Mouse (Mus musculus) liver, postnatal 0 days (tissue): ENCODE measurements around the gene Efna1. TPM values are rescaled to one million over a fixed set of nuclear protein-coding genes. Genes with fewer than 3 reads are reported as not detected.
A peak's percentile ranks its signal among the peaks of the same experiment; 100 is the strongest.

Experiments used
- ATAC-seq: fragments of 200-750 bp; cut with Nextera tagmentation; 2 replicates; pipeline ENCODE4 v1.8.0; 2017; ENCODE audit warnings: mild to moderate bottlenecking, moderate library complexity
- DNase-seq: peaks from one replicate; pipeline ENCODE4 v3.0.0-alpha.2; 2016
- H3K27ac ChIP-seq: fragments of 300-500 bp; sonication (generic); 2 replicates; pipeline ENCODE4 v1.5.1; 2014; ENCODE audit warnings: antibody characterized with exemption, moderate library complexity, mild to moderate bottlenecking, low read depth
- H3K27me3 ChIP-seq: fragments of 300-500 bp; sonication (generic); 2 replicates; pipeline ENCODE4 v1.6.1; 2014; ENCODE audit warnings: low read length, control low read depth, mixed read lengths; ENCODE audit not compliant: insufficient read depth
- H3K36me3 ChIP-seq: fragments of 300-500 bp; sonication (generic); replicated peaks from 2 replicates; pipeline ENCODE4 v1.6.1; 2014; ENCODE audit warnings: mild to moderate bottlenecking, control low read depth, low read length, moderate library complexity, mixed read lengths; ENCODE audit not compliant: insufficient read depth
- H3K4me1 ChIP-seq: fragments of 300-500 bp; sonication (generic); 2 replicates; pipeline ENCODE4 v1.6.1; 2014; ENCODE audit warnings: antibody characterized with exemption, mild to moderate bottlenecking, control low read depth; ENCODE audit not compliant: insufficient read depth
- H3K4me2 ChIP-seq: fragments of 300-500 bp; sonication (generic); 2 replicates; pipeline ENCODE4 v1.6.1; 2014; ENCODE audit warnings: low read depth, mild to moderate bottlenecking, low read length, moderate library complexity, mixed read lengths
- H3K4me3 ChIP-seq: fragments of 300-500 bp; sonication (generic); 2 replicates; pipeline ENCODE4 v1.5.1; 2014; ENCODE audit warnings: low read depth, low read length
- H3K9ac ChIP-seq: fragments of 300-500 bp; sonication (generic); replicated peaks from 2 replicates; pipeline ENCODE4 v1.6.1; 2014; ENCODE audit warnings: mild to moderate bottlenecking, moderate library complexity
- H3K9me3 ChIP-seq: fragments of 300-500 bp; sonication (generic); 2 replicates; pipeline ENCODE4 v1.6.1; 2016; ENCODE audit warnings: mild to moderate bottlenecking, control low read depth, low read length, mixed read lengths
- CTCF ChIP-seq: sonication (generic); IDR thresholded peaks from 2 replicates; pipeline ENCODE4 v1.5.1; 2016; ENCODE audit warnings: antibody characterized with exemption, low read depth
- EP300 ChIP-seq: IDR thresholded peaks from 2 replicates; pipeline ENCODE4 v1.6.1; 2016; ENCODE audit warnings: antibody characterized with exemption, low read depth, mild to moderate bottlenecking
- WGBS: fragments of 180-500 bp; shearing (Covaris S2); extraction: QIAGEN DNeasy Blood & Tissue Kit; methylation state at CpG from one replicate; pipeline ENCODE4 v1.1.7; 2014; ENCODE audit not compliant: insufficient replicate concordance; 5-methylcytosine and 5-hydroxymethylcytosine counted together
- polyA plus RNA-seq: library from polyadenylated mRNA; unstranded; fragments of >200 nt; fragmentation: Nextera tagmentation; extraction: Ambion mirVana; gene quantifications from 2 replicates; pipeline ENCODE4 v1.2.1, GENCODE M21; 2015

Efna1 gene
- polyA plus RNA-seq, 1 experiment from 2014 or later: 27.8 TPM

DNA sequence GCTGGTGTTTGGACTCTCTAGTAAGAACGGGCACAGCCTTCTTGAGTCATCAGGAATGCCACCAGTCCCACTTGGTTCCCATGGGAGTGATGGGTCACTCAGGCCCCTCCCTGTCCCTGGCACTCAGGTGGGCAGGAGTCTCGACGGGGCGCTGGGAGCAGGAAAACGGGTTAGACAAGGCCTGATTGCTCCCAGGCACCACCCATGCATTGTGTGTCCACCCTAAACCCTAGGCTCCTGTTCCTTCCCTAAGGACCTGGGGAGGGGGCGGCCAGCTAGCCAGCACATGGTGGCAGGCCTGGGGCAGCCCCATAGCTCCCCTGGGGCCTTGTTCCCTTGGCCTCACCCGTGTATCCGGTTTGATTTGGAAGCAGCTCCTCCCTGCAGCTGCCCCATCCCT, 37.4 kb upstream of the Efna1 start:
- WGBS: 72% methylated on average over 8 of the region's 8 CpGs
- no peak overlapping the region for H3K4me2 ChIP-seq
- H3K9ac ChIP-seq: no peak overlapping the region
- ATAC-seq: no peak
- H3K27ac ChIP-seq: no peak overlapping the region
- peaks cover 73% of the 10 kb centered on the region for H3K27me3 ChIP-seq
- peaks cover 45% of the 10 kb centered on the region for H3K4me1 ChIP-seq
- H3K36me3 ChIP-seq: no peaks in the 10 kb centered on the region
- TF ChIP-seq EP300: no peak
- H3K9me3 ChIP-seq: no peaks in the 10 kb centered on the region
- H3K4me3 ChIP-seq: no peak overlapping the region
- DNase-seq: no peak

DNA sequence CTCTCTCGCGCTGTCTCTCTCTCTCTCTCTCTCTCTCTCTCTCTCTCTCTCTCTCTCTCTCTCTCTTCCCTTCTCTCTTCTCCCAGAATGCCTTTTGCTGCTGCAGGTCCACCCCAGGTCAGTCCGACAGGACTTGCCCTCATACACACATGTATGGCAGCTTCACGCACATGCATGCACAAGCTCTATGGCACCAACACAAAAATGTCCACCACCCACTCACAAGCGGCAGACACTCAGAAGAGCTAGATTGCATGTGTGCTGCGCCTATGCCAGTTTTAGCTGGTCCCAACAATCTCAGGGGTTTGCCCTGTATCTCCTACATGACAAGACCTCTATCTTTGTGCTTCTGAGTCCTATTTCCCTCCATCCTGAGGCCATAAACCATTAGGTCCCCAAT, 36.3 kb upstream of the Efna1 start:
- no peak overlapping the region for H3K9ac ChIP-seq
- no peaks in the 10 kb centered on the region for H3K36me3 ChIP-seq
- ATAC-seq (no peak), DNase-seq (no peak)
- no peaks in the 10 kb centered on the region for H3K9me3 ChIP-seq
- H3K4me3 ChIP-seq: no peak overlapping the region
- H3K27ac ChIP-seq: no peak overlapping the region
- H3K4me2 ChIP-seq: no peak overlapping the region
- 68% methylated on average over 6 of the region's 6 CpGs for WGBS
- TF ChIP-seq CTCF: no peak
- no peak for TF ChIP-seq EP300
- peaks cover 40% of the 10 kb centered on the region for H3K4me1 ChIP-seq
- H3K27me3 ChIP-seq: peaks cover 63% of the 10 kb centered on the region

DNA sequence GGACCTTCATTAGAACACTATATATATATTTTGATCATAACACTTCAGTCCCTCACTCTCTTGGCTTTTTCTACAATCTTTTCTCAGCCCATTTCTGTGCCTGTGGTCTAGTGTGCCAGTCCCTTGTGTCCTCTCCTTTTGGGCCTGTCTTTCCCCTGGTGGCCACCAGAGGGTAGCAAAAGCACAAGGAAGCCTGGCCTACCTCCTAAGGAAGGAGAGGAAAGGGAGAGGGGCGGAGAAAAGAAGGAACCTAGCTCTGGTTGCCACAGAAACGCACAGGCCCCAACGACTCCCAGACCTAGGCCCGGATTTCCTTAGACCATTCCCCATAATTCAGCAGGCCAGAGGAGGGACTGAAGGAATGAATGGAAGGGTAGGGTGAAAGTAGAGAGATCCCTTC, 35.9 kb upstream of the Efna1 start:
- ATAC-seq (peak; percentile 46; the same call in 1 of the 2 replicates), DNase-seq (peak; percentile 73)
- Histone ChIP-seq H3K9me3 (no peaks in the 10 kb centered on the region), H3K27me3 (peaks cover 58% of the 10 kb centered on the region), H3K27ac (no peak overlapping the region), H3K36me3 (no peaks in the 10 kb centered on the region), H3K4me1 (peaks cover 37% of the 10 kb centered on the region), H3K4me3 (no peak overlapping the region), H3K9ac (no peak overlapping the region; the same call in 1 of the 2 replicates), H3K4me2 (peak overlapping the region; percentile 64)
- TF ChIP-seq EP300 (no peak), CTCF (peak; percentile 94)
- whole genome bisulfite sequencing: 4% methylated on average over 4 of the region's 4 CpGs

GRCm38 (mm10) chr3:89315930-89316831, 35.2 kb upstream of the Efna1 start:
- Histone ChIP-seq H3K4me3 (peak overlapping the region; percentile 25; the same call in 1 of the 2 replicates), H3K27ac (no peak overlapping the region), H3K9me3 (no peaks in the 10 kb centered on the region), H3K9ac (no peak overlapping the region; the same call in 1 of the 2 replicates), H3K4me1 (peaks cover 30% of the 10 kb centered on the region), H3K36me3 (no peaks in the 10 kb centered on the region), H3K4me2 (peak overlapping the region; percentile 64), H3K27me3 (peaks cover 52% of the 10 kb centered on the region)
- 12% methylated on average over 39 of the region's 40 CpGs for WGBS
- ATAC-seq: peak; percentile 29; the same call in 1 of the 2 replicates
- TF ChIP-seq CTCF: no peak
- TF ChIP-seq EP300: no peak
- DNase-seq: no peak

- WGBS: 7% methylated on average over 22 of the region's 26 CpGs
- H3K9me3 ChIP-seq: no peaks in the 10 kb centered on the region
- H3K4me1 ChIP-seq: peaks cover 22% of the 10 kb centered on the region
- H3K36me3 ChIP-seq: no peaks in the 10 kb centered on the region
- ATAC-seq (peak; percentile 38; the same call in 1 of the 2 replicates), DNase-seq (peak; percentile 85)
- TF ChIP-seq EP300 (no peak), CTCF (peak; percentile 88)
- peak overlapping the region; percentile 25 for H3K4me3 ChIP-seq
- H3K27ac ChIP-seq: no peak overlapping the region
- H3K27me3 ChIP-seq: peaks cover 44% of the 10 kb centered on the region
- H3K9ac ChIP-seq: no peak overlapping the region
- H3K4me2 ChIP-seq: peak overlapping the region; percentile 64
Observed at GRCm38 (mm10) chr3:89315195-89315929, 34.4 kb upstream of the Efna1 start.

DNA sequence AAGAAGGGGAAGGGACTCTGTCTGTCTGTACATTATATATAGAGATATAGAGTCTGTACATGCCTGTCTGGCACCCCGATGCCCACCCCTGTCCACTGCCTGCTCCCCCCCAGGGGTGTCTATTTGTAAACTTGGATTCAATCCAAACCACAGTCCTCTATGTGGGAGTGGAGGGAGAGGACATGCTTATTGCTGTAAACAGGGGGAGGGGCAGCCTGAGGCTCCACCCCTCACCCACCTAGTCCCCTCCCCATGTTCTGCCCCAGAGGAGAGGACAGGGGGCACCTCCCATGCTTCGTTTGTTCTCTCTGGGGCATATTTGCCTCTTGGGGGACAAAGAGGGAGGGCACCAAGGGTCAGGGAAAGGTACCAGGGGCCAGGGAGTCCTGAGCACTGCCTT, 33.8 kb upstream of the Efna1 start:
- Histone ChIP-seq H3K27me3 (peaks cover 38% of the 10 kb centered on the region), H3K4me2 (no peak overlapping the region), H3K9ac (no peak overlapping the region), H3K36me3 (no peaks in the 10 kb centered on the region), H3K27ac (no peak overlapping the region), H3K9me3 (no peaks in the 10 kb centered on the region), H3K4me3 (no peak overlapping the region), H3K4me1 (peaks cover 21% of the 10 kb centered on the region)
- WGBS: 47% methylated on average over 2 of the region's 2 CpGs
- no peak for ATAC-seq
- no peak for DNase-seq
- TF ChIP-seq CTCF: no peak
- no peak for TF ChIP-seq EP300
